Mouse (Mus musculus) erythroblast, embryonic 14.5 days (primary cell): Measurements from ENCODE around the gene Actr10.

ENCODE experiments used
- GATA1 ChIP-seq: IDR thresholded peaks from 2 replicates; pipeline ENCODE4 v1.6.1; 2012; ENCODE audit warnings: low read length, inconsistent platforms, mixed read lengths
- TAL1 ChIP-seq: IDR thresholded peaks from 3 replicates; pipeline ENCODE4 v1.6.1; 2012; ENCODE audit warnings: low read length, inconsistent platforms, mixed read lengths

GRCm38 (mm10) chr12:70958640-70959039 is 21.0 kb downstream of the Actr10 start:
- TF ChIP-seq GATA1 (peak; percentile 45), TAL1 (peak; percentile 61)
